Mouse (Mus musculus) macrophage (primary cell): ENCODE results near the gene Tmem116. TPM values are rescaled to one million over a fixed set of nuclear protein-coding genes. Genes with fewer than 3 reads are reported as not detected.

Experiments
- H3K27ac ChIP-seq: fragments of 350-480 bp; formaldehyde crosslinking; 2 replicates; pipeline ENCODE4 v1.9.0; 2021
- H3K36me3 ChIP-seq: fragments of 350-480 bp; formaldehyde crosslinking; 2 replicates; pipeline ENCODE4 v1.9.0; 2021; ENCODE audit errors: inconsistent target
- H3K4me3 ChIP-seq: fragments of 350-480 bp; formaldehyde crosslinking; 2 replicates; pipeline ENCODE4 v1.9.0; 2021; ENCODE audit errors: inconsistent target
- H3K79me2 ChIP-seq: fragments of 350-480 bp; formaldehyde crosslinking; 2 replicates; pipeline ENCODE4 v1.9.0; 2021; ENCODE audit errors: inconsistent target
- WGBS: methylation state at CpG from one replicate; pipeline ENCODE4 v1.1.7; 2026; ENCODE audit warnings: inconsistent platforms; ENCODE audit not compliant: missing documents; 5-methylcytosine and 5-hydroxymethylcytosine counted together
- polyA plus RNA-seq: library from polyadenylated mRNA; stranded (reverse); fragments of 250-400 nt; gene quantifications from 3 replicates; pipeline ENCODE4 v1.2.4, GENCODE M21; 2018; ENCODE audit warnings: inconsistent platforms

Tmem116 gene
- polyA plus RNA-seq, 1 experiment from 2014 or later: 1.9 TPM

DNA sequence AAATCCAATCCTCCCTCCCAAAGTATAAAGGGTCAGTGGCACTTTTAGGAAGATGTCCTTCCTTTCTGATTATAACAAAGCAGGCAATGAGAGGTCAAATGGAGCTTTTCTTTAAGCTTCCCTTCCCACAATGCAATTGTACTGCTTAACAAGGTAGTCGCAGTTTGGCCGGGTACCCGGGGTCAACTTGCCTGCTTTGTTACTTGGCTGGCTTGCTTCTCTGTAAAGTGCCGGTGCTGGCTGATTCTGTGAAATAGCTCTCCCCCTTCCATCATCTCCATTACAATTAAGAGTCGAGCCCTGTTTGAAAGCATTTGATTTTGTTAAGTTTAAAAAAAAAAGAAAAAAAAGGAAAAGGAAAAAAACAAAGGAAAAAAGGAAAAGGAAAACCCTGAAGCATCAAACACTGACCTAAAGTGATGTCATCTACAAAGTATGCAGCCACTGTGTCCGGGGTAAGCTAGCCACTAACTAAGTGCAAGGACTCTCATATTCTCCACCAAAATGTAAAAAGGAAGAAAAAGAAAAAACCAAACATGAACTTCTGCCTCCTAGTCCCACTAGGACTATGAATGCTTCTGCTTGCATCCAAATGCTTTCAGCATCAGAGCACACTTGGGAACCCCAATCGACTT is 85.3 kb downstream of the Tmem116 start:
- H3K4me3 ChIP-seq: no peak overlapping the region
- H3K79me2 ChIP-seq: peaks cover 67% of the 10 kb centered on the region
- 90% methylated on average over 6 of the region's 7 CpGs for WGBS
- peaks cover 55% of the 10 kb centered on the region for H3K36me3 ChIP-seq
- no peak overlapping the region for H3K27ac ChIP-seq

- WGBS: 96% methylated on average over 2 of the region's 2 CpGs
- Histone ChIP-seq H3K4me3 (no peak overlapping the region), H3K36me3 (peaks cover 50% of the 10 kb centered on the region), H3K79me2 (peaks cover 72% of the 10 kb centered on the region), H3K27ac (no peak overlapping the region)
Measured at GRCm38 (mm10) chr5:121537588-121537987, 85.9 kb downstream of the Tmem116 start.

GRCm38 (mm10) chr5:121540066-121540465 is 88.4 kb downstream of the Tmem116 start:
- Histone ChIP-seq H3K27ac (no peak overlapping the region), H3K4me3 (no peak overlapping the region), H3K79me2 (peaks cover 96% of the 10 kb centered on the region), H3K36me3 (peaks cover 28% of the 10 kb centered on the region)
- 98% methylated on average over 5 of the region's 5 CpGs for WGBS

DNA sequence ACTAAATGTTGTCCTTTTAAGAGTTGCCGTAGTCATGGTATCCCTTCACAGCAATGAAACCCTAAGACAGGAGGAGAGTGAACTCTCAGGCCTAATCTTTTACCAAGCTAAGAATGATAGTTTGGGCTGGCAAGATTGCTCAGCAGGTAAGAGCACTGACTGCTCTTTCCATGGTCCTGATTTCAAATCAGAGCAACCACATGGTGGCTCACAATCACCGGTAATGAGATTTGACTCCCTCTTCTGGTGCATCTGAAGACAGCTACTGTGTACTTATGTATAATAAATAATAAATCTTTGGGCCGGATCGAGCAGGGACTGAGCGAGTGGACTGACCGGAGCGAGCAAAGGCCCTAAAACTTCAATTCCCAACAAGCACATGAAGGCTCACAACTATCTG is 89.5 kb downstream of the Tmem116 start:
- H3K4me3 ChIP-seq: no peak overlapping the region
- 81% methylated on average over 2 of the region's 7 CpGs for WGBS

DNA sequence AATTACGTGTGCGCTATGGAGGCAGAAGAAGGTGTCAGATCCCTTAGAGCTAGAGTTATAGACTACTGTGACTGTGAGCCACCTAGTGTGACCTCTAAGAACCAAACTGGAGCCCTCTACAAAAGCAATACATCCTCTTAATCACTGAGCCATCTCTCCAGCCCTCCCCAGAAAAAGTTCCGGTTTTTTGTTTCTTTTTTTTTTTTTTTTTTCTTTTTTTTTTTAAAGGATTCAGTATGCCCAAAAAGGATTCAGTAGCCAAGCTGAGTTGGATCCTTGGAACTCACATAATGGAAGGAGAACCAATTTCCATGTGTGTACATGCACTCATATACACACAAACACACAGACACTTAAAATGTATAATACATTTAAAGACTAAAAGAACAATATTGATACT is 91.7 kb downstream of the Tmem116 start:
- WGBS: 78% methylated on average over 3 of the region's 3 CpGs
- no peak overlapping the region for H3K4me3 ChIP-seq
- H3K36me3 ChIP-seq: no peaks in the 10 kb centered on the region
- H3K79me2 ChIP-seq: peaks cover 67% of the 10 kb centered on the region
- no peak overlapping the region for H3K27ac ChIP-seq

More for the DNA sequence above, 89.5 kb downstream of the Tmem116 start:
- Histone ChIP-seq H3K79me2 (peaks cover 88% of the 10 kb centered on the region), H3K27ac (no peak overlapping the region), H3K36me3 (peaks cover 16% of the 10 kb centered on the region)

GRCm38 (mm10) chr5:121544910-121545792 is 93.5 kb downstream of the Tmem116 start, which contains the start of the genes Adam1a and Gm42878:
Gene Adam1a (minus strand): TSS chr5:121545482.
Gene Gm42878 (minus strand): TSS chr5:121545482.
- Histone ChIP-seq H3K4me3 (peak within 1 kb of the TSS; percentile 92), H3K36me3 (no peaks in the 10 kb centered on the region), H3K27ac (peak within 1 kb of the TSS; percentile 32; the same call in 1 of the 2 replicates), H3K79me2 (peaks cover 49% of the 10 kb centered on the region)
- 1% methylated on average over 41 of the region's 97 CpGs for WGBS

DNA sequence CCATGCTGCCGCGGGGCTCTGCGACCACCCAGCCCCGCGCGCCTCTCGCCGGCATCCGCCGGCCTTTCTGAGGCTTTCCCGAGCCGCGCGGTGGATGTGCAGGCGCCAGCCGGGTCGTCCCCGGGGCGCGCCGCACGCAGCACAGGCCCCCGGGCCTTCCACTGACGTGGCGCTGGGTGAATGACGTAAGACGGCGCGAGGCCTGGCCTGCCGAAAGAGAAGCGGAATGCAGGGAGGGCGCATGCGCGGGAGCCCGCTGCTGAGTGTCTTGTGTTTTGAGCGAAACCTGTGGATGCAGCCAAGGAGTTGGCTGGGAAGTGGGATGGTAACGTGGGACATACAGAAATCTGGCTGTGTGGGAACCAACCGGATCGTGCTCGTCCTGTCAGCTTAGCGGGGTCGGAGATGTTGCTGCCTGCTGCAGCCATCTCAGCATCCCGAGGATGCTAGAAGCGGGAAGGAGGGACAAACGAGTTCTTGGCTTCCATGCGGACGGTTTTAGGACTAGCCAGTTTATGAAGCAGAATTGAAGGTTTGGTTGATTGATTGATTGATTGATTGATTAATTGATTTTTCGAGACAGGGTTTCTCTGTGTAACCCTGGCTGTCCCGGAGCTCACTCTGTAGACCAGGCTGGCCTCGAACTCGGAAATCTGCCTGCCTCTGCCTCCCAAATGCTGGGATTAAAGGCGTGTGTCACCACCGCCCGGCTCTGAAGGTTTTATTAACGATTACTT is 94.3 kb downstream of the Tmem116 start, which contains the start of gene Mapkapk5:
Gene Mapkapk5, minus strand, starts transcription at position 113 of the 737 bp plus-strand sequence.
- Histone ChIP-seq H3K27ac (peak within 1 kb of the TSS; percentile 32; the same call in 1 of the 2 replicates), H3K79me2 (peaks cover 41% of the 10 kb centered on the region), H3K36me3 (no peaks in the 10 kb centered on the region), H3K4me3 (peak within 1 kb of the TSS; percentile 92)
- WGBS: 2% methylated on average over 55 of the region's 55 CpGs

- WGBS: 10% methylated on average over 6 of the region's 6 CpGs
- H3K4me3 ChIP-seq: peak overlapping the region; percentile 92
- H3K27ac ChIP-seq: peak overlapping the region; percentile 32; the same call in 1 of the 2 replicates
- H3K36me3 ChIP-seq: no peaks in the 10 kb centered on the region
- peaks cover 36% of the 10 kb centered on the region for H3K79me2 ChIP-seq
Measured at GRCm38 (mm10) chr5:121546530-121546895, 94.8 kb downstream of the Tmem116 start.

DNA sequence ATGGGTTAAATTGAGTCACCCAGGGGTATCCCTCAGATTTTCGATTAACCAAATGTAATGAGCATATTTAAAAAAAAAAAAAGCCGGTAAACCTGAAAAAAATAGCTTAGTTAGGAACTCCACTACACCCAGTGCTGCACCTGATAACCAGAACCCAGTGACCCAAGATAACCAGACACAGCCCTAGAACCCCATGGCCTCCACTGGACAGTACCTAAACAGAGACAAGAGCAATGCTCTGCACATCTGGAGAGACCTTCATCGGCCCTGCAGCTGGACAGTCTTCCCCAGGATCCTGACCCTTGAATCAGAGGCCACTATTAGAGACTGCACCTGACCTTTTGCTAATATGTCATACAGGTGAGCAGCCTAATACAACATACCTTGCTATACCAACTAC is 95.4 kb downstream of the Tmem116 start:
- WGBS: 91% methylated on average over 3 of the region's 3 CpGs
- Histone ChIP-seq H3K36me3 (no peaks in the 10 kb centered on the region), H3K4me3 (no peak overlapping the region), H3K27ac (no peak overlapping the region), H3K79me2 (peaks cover 30% of the 10 kb centered on the region)

DNA sequence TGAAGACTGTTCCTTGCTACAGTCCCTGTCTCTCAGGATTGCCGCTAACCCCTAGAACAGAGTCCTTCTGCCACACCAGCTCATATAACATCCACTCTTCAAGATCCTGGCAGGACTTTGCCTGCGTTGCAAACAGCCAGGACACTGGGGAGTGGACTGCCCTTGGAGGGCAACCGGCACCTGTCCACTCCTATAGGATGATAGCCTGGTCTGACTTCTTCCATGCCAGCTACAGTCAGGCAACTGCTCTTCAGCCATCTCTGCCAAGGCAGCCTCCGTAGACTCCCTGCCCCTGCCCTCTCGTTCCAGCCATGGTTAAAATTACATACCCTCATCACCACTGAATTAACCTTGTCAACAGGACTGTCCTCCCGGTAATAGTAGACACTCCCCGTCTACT is 97.5 kb downstream of the Tmem116 start:
- no peak overlapping the region for H3K27ac ChIP-seq
- H3K36me3 ChIP-seq: no peaks in the 10 kb centered on the region
- WGBS: 96% methylated on average over 6 of the region's 7 CpGs
- H3K79me2 ChIP-seq: peaks cover 9% of the 10 kb centered on the region
- no peak overlapping the region for H3K4me3 ChIP-seq

DNA sequence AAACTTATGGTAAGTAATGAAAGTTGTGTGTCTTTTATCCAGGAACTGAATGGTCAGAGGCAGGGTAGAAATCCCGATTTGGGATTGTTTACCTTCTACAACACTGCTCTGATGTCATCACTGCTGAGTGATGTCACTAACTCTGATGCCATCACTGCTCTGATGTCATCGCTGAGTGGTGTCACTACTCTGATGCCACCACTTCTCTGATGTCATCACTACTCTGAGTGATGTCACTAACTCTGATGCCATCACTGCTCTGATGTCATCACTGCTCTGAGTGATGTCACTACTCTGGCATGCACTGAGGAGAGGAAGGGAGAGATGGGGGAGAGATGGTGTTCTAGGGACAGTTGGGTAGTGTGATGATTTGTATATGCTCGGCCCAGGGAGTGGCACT is 110.7 kb downstream of the Tmem116 start:
- WGBS: 89% methylated on average over 3 of the region's 3 CpGs
- no peaks in the 10 kb centered on the region for H3K79me2 ChIP-seq
- 0 out of 2 replicates have a peak, but pooled peaks cover 2% of the 10 kb centered on the region for H3K36me3 ChIP-seq
- no peak overlapping the region for H3K27ac ChIP-seq
- H3K4me3 ChIP-seq: no peak overlapping the region

GRCm38 (mm10) chr5:121564468-121564895 is 112.8 kb downstream of the Tmem116 start:
- Histone ChIP-seq H3K27ac (peak overlapping the region; percentile 12; the same call in 1 of the 2 replicates), H3K36me3 (peaks cover 21% of the 10 kb centered on the region), H3K4me3 (peak overlapping the region; percentile 13; the same call in 1 of the 2 replicates), H3K79me2 (no peaks in the 10 kb centered on the region)
- WGBS: 2% methylated on average over 11 of the region's 11 CpGs

DNA sequence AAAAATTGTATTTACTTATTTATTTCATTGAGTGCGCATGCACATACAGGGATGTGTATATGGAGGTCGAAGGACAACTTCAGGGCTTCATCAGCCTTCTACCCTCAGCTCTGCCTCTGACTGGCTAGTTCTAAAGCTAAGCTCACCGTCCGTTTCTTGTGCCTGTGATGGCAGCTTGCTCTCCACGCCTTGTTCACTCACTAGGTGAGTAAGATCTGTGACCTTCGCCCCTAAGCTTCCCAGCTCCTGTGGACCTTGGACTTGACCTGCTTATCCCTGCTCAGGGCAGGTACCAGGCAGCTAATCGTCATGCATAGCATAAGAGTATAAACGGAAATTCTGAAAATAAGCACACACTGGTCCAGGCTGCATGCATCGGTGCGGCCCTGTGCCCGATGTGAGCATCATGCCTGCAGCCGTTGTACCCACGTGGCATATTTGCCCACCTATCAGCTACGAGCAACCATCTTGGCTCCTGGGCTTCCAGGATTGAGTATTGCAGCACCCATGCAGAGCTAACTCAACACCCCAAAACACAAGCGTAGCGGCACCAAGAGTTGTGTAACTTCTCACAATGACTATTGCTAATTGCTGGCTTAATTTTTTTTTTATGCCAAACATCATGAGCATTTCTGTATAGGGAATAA is 114.5 kb downstream of the Tmem116 start:
- peaks cover 37% of the 10 kb centered on the region for H3K36me3 ChIP-seq

DNA sequence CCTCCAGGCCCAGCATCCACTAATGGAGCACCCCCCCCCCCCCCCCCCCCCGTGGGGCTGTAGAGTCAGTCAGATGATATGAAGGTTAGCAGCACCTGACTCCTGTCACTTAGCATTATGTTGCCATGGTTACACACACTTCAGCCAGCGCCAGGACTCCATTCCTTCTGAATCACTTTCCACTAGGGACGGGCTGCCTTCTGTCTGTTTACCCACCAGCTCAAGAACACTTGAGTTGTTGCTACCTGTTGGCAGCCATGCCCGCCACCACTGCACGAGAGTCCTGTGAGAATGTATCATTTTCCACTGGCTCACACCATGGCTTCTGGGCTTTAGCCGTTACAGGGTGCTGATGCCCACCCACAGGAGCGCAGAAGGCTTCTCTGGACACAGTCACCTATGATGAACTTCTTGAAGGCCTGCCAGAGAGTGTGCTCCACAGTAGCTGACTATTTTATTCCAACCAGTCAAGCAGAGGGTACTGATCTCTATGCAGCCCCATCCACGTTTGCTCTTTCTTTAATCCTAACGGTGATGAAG is 118.3 kb downstream of the Tmem116 start:
- Histone ChIP-seq H3K36me3 (peaks cover 74% of the 10 kb centered on the region), H3K27ac (no peak overlapping the region), H3K79me2 (no peaks in the 10 kb centered on the region), H3K4me3 (no peak overlapping the region)
- WGBS: 91% methylated on average over 8 of the region's 9 CpGs

More for the DNA sequence above, 114.5 kb downstream of the Tmem116 start:
- 91% methylated on average over 16 of the region's 16 CpGs for WGBS
- no peaks in the 10 kb centered on the region for H3K79me2 ChIP-seq
- no peak overlapping the region for H3K4me3 ChIP-seq
- H3K27ac ChIP-seq: no peak overlapping the region
